Mouse (Mus musculus): Measurements from ENCODE around the gene Ltbp1. TPM values are rescaled to one million over a fixed set of nuclear protein-coding genes. Genes with fewer than 3 reads are reported as not detected.

Ltbp1 gene
- polyA plus RNA-seq, 1 experiment from 2014 or later, result 7.3 TPM

- H3K4me3 ChIP-seq (ENCODE audit: low read depth, low read length), result no peak overlapping the region
- no peak overlapping the region for H3K9ac ChIP-seq (ENCODE audit: low read length)
- ATAC-seq (ENCODE audit: insufficient read depth, low FRiP score, low TSS enrichment) (no peak), DNase-seq (ENCODE audit: low spot score) (no peak)
- H3K9me3 ChIP-seq (ENCODE audit: control insufficient read depth, low read length), result no peaks in the 10 kb centered on the region
- H3K4me2 ChIP-seq (ENCODE audit: low read depth), result no peak overlapping the region
- H3K27ac ChIP-seq (ENCODE audit: low read depth, low read length), result no peak overlapping the region
- H3K27me3 ChIP-seq (ENCODE audit: control insufficient read depth, insufficient read depth, low read length), result no peaks in the 10 kb centered on the region
- H3K4me1 ChIP-seq (ENCODE audit: control insufficient read depth, insufficient read depth, low read length), result no peaks in the 10 kb centered on the region
- no peaks in the 10 kb centered on the region for H3K36me3 ChIP-seq (ENCODE audit: control insufficient read depth, insufficient read depth, low read length)
- 70% methylated on average over 8 of the region's 8 CpGs for WGBS
Measured at GRCm38 (mm10) chr17:74976167-74976985, 29.0 kb upstream of the Ltbp1 start.

DNA sequence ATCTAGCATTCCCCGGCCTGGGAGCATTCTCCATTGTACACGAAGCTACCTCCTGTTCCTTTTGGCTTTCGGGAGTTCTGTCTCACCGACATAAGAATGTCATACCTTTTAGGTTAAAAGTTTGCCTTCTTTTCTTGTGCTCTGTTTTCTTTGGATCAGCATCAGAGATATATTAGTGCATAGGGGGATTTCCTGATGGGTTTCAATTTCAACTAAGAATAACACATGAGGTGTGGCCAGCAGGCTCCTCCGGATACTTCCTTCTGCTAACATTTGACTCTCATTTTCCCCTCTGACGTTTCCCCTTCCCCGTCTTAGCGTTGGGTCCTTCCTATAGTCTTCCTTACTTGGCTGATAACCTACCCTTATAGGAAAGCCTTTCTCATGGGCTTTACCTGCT, 25.6 kb upstream of the Ltbp1 start:
- H3K27me3 ChIP-seq (ENCODE audit: control insufficient read depth, insufficient read depth, low read length), result no peaks in the 10 kb centered on the region
- no peak overlapping the region for H3K4me2 ChIP-seq (ENCODE audit: low read depth)
- DNase-seq (ENCODE audit: low spot score), result no peak
- H3K9me3 ChIP-seq (ENCODE audit: control insufficient read depth, low read length), result no peaks in the 10 kb centered on the region
- no peaks in the 10 kb centered on the region for H3K4me1 ChIP-seq (ENCODE audit: control insufficient read depth, insufficient read depth, low read length)
- 87% methylated on average over 8 of the region's 8 CpGs for WGBS
- no peak overlapping the region for H3K4me3 ChIP-seq (ENCODE audit: low read depth, low read length)
- no peak overlapping the region for H3K9ac ChIP-seq (ENCODE audit: low read length)
- no peak for ATAC-seq (ENCODE audit: insufficient read depth, low FRiP score, low TSS enrichment)
- H3K27ac ChIP-seq (ENCODE audit: low read depth, low read length), result no peak overlapping the region
- no peaks in the 10 kb centered on the region for H3K36me3 ChIP-seq (ENCODE audit: control insufficient read depth, insufficient read depth, low read length)

DNA sequence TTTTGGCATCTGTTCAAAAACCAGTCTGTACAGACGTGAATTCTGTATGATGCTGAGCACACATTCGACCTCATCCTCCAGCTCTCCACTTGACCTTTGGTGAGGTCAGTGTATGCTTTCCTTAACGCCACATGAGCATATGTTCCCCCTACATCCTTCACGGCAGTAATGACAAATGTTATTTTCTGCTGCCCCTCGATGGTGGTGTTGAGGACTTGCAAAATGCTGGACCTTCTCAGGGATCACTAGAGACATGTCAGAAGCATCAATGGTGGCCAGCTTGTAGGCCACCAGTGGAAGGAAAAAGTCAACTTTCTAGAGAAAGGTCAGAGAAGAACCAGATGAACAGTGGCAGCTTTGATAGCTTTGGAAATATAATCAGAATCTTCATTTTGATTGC, 23.7 kb upstream of the Ltbp1 start:
- Histone ChIP-seq H3K4me2 (ENCODE audit: low read depth) (no peak overlapping the region), H3K27ac (ENCODE audit: low read depth, low read length) (no peak overlapping the region), H3K36me3 (ENCODE audit: control insufficient read depth, insufficient read depth, low read length) (no peaks in the 10 kb centered on the region), H3K4me3 (ENCODE audit: low read depth, low read length) (no peak overlapping the region), H3K9ac (ENCODE audit: low read length) (no peak overlapping the region), H3K4me1 (ENCODE audit: control insufficient read depth, insufficient read depth, low read length) (no peaks in the 10 kb centered on the region), H3K9me3 (ENCODE audit: control insufficient read depth, low read length) (no peaks in the 10 kb centered on the region), H3K27me3 (ENCODE audit: control insufficient read depth, insufficient read depth, low read length) (no peaks in the 10 kb centered on the region)
- WGBS, result 78% methylated on average over 5 of the region's 5 CpGs
- no peak for ATAC-seq (ENCODE audit: insufficient read depth, low FRiP score, low TSS enrichment)
- no peak for DNase-seq (ENCODE audit: low spot score)

GRCm38 (mm10) chr17:74982880-74983279, 22.5 kb upstream of the Ltbp1 start:
- ATAC-seq (ENCODE audit: insufficient read depth, low FRiP score, low TSS enrichment), result no peak
- no peak overlapping the region for H3K4me3 ChIP-seq (ENCODE audit: low read depth, low read length)
- H3K36me3 ChIP-seq (ENCODE audit: control insufficient read depth, insufficient read depth, low read length), result no peaks in the 10 kb centered on the region
- no peaks in the 10 kb centered on the region for H3K4me1 ChIP-seq (ENCODE audit: control insufficient read depth, insufficient read depth, low read length)
- H3K27me3 ChIP-seq (ENCODE audit: control insufficient read depth, insufficient read depth, low read length), result no peaks in the 10 kb centered on the region
- DNase-seq (ENCODE audit: low spot score), result no peak
- no peak overlapping the region for H3K4me2 ChIP-seq (ENCODE audit: low read depth)
- no peaks in the 10 kb centered on the region for H3K9me3 ChIP-seq (ENCODE audit: control insufficient read depth, low read length)
- H3K27ac ChIP-seq (ENCODE audit: low read depth, low read length), result no peak overlapping the region
- WGBS, result 75% methylated on average over 1 of the region's 1 CpGs
- H3K9ac ChIP-seq (ENCODE audit: low read length), result no peak overlapping the region

DNA sequence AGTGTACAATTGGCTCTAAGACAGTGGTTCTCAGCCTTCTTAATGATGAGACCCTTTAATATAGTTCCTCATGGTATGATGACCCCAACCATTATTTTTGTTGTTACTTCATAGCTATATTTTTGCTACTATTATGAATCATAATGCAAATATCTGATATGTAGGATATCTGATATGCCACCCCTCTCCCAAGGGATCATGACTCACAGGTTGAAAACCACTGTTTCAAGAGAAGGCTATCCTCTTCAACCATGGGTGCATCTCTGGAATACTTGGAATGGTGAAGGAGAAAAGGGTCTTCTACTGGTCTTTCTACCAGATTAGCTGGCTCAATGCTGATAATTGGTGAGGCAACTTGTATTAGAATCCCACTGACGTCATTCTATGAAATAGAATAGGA, 21.3 kb upstream of the Ltbp1 start:
- Histone ChIP-seq H3K4me1 (ENCODE audit: control insufficient read depth, insufficient read depth, low read length) (no peaks in the 10 kb centered on the region), H3K27me3 (ENCODE audit: control insufficient read depth, insufficient read depth, low read length) (no peaks in the 10 kb centered on the region), H3K27ac (ENCODE audit: low read depth, low read length) (no peak overlapping the region), H3K36me3 (ENCODE audit: control insufficient read depth, insufficient read depth, low read length) (no peaks in the 10 kb centered on the region), H3K9ac (ENCODE audit: low read length) (no peak overlapping the region), H3K4me3 (ENCODE audit: low read depth, low read length) (no peak overlapping the region), H3K4me2 (ENCODE audit: low read depth) (no peak overlapping the region), H3K9me3 (ENCODE audit: control insufficient read depth, low read length) (no peaks in the 10 kb centered on the region)
- ATAC-seq (ENCODE audit: insufficient read depth, low FRiP score, low TSS enrichment) (no peak), DNase-seq (ENCODE audit: low spot score) (no peak)
- 84% methylated on average over 1 of the region's 1 CpGs for WGBS

- H3K4me2 ChIP-seq (ENCODE audit: low read depth), result no peak overlapping the region
- ATAC-seq (ENCODE audit: insufficient read depth, low FRiP score, low TSS enrichment) (no peak), DNase-seq (ENCODE audit: low spot score) (no peak)
- no peaks in the 10 kb centered on the region for H3K27me3 ChIP-seq (ENCODE audit: control insufficient read depth, insufficient read depth, low read length)
- no peak overlapping the region for H3K9ac ChIP-seq (ENCODE audit: low read length)
- H3K36me3 ChIP-seq (ENCODE audit: control insufficient read depth, insufficient read depth, low read length), result no peaks in the 10 kb centered on the region
- no peak overlapping the region for H3K27ac ChIP-seq (ENCODE audit: low read depth, low read length)
- H3K4me1 ChIP-seq (ENCODE audit: control insufficient read depth, insufficient read depth, low read length), result no peaks in the 10 kb centered on the region
- H3K4me3 ChIP-seq (ENCODE audit: low read depth, low read length), result no peak overlapping the region
- H3K9me3 ChIP-seq (ENCODE audit: control insufficient read depth, low read length), result no peaks in the 10 kb centered on the region
Measured at GRCm38 (mm10) chr17:74984681-74985080, 20.7 kb upstream of the Ltbp1 start.

- WGBS, result 35% methylated on average over 1 of the region's 1 CpGs
- no peaks in the 10 kb centered on the region for H3K36me3 ChIP-seq (ENCODE audit: control insufficient read depth, insufficient read depth, low read length)
- no peaks in the 10 kb centered on the region for H3K9me3 ChIP-seq (ENCODE audit: control insufficient read depth, low read length)
- H3K4me3 ChIP-seq (ENCODE audit: low read depth, low read length), result no peak overlapping the region
- H3K4me2 ChIP-seq (ENCODE audit: low read depth), result no peak overlapping the region
- no peak overlapping the region for H3K9ac ChIP-seq (ENCODE audit: low read length)
- H3K4me1 ChIP-seq (ENCODE audit: control insufficient read depth, insufficient read depth, low read length), result no peaks in the 10 kb centered on the region
- H3K27me3 ChIP-seq (ENCODE audit: control insufficient read depth, insufficient read depth, low read length), result no peaks in the 10 kb centered on the region
- DNase-seq (ENCODE audit: low spot score) (no peak), ATAC-seq (ENCODE audit: insufficient read depth, low FRiP score, low TSS enrichment) (no peak)
- no peak overlapping the region for H3K27ac ChIP-seq (ENCODE audit: low read depth, low read length)
Measured at GRCm38 (mm10) chr17:74987067-74987466, 18.3 kb upstream of the Ltbp1 start.

DNA sequence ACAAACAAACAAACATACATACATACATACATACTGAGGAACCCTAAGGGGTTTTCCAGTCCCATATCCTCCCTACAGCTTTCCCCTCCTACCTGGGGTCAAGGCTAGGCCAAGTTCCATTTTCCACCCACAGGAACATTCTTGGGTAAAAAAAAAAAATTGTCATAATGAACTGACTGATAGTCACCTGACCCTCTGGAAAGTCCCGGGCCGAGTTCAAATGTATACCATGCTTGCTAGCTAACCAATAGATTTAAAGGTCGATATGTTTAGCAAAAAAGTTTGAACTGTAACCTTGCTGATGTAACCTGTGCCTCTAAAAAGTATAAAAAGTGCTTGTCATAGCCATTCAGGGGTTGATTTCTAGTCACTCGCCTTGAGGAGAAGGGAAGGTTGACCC, 15.7 kb upstream of the Ltbp1 start:
- H3K9me3 ChIP-seq (ENCODE audit: control insufficient read depth, low read length), result no peaks in the 10 kb centered on the region
- no peak overlapping the region for H3K4me2 ChIP-seq (ENCODE audit: low read depth)
- no peak for DNase-seq (ENCODE audit: low spot score)
- no peak for ATAC-seq (ENCODE audit: insufficient read depth, low FRiP score, low TSS enrichment)
- H3K27me3 ChIP-seq (ENCODE audit: control insufficient read depth, insufficient read depth, low read length), result no peaks in the 10 kb centered on the region
- peaks cover 7% of the 10 kb centered on the region; the same call in 1 of the 2 replicates for H3K4me1 ChIP-seq (ENCODE audit: control insufficient read depth, insufficient read depth, low read length)
- 89% methylated on average over 4 of the region's 4 CpGs for WGBS
- no peak overlapping the region for H3K27ac ChIP-seq (ENCODE audit: low read depth, low read length)
- no peak overlapping the region for H3K9ac ChIP-seq (ENCODE audit: low read length)
- H3K4me3 ChIP-seq (ENCODE audit: low read depth, low read length), result no peak overlapping the region
- no peaks in the 10 kb centered on the region for H3K36me3 ChIP-seq (ENCODE audit: control insufficient read depth, insufficient read depth, low read length)

GRCm38 (mm10) chr17:74990561-74990960, 14.8 kb upstream of the Ltbp1 start:
- Histone ChIP-seq H3K4me1 (ENCODE audit: control insufficient read depth, insufficient read depth, low read length) (peaks cover 9% of the 10 kb centered on the region; the same call in 1 of the 2 replicates), H3K27ac (ENCODE audit: low read depth, low read length) (no peak overlapping the region), H3K4me3 (ENCODE audit: low read depth, low read length) (no peak overlapping the region), H3K9me3 (ENCODE audit: control insufficient read depth, low read length) (no peaks in the 10 kb centered on the region), H3K4me2 (ENCODE audit: low read depth) (no peak overlapping the region), H3K9ac (ENCODE audit: low read length) (no peak overlapping the region), H3K36me3 (ENCODE audit: control insufficient read depth, insufficient read depth, low read length) (no peaks in the 10 kb centered on the region), H3K27me3 (ENCODE audit: control insufficient read depth, insufficient read depth, low read length) (no peaks in the 10 kb centered on the region)
- 70% methylated on average over 3 of the region's 3 CpGs for WGBS
- ATAC-seq (ENCODE audit: insufficient read depth, low FRiP score, low TSS enrichment) (no peak), DNase-seq (ENCODE audit: low spot score) (no peak)
